Mouse (Mus musculus): ENCODE results near the gene Slc25a22. TPM values are rescaled to one million over a fixed set of nuclear protein-coding genes. Genes with fewer than 3 reads are reported as not detected.

Gene Slc25a22
- 12.9 TPM for polyA plus RNA-seq (2014; fragmentation: Illumina TruSeq; extraction: RNeasy Lipid Tissue Mini Kit (QIAGEN cat#74804); ENCODE audit: insufficient read depth, low read depth, low replicate concordance)

GRCm38 (mm10) chr7:141437178-141438120 lies at the start of gene Slc25a22:
Gene Slc25a22, minus strand, starts transcription at chr7:141437892.

GRCm38 (mm10) chr7:141475011-141475804 lies 37.5 kb upstream of the Slc25a22 start, which contains the start of the genes Polr2l and Tspan4:
Gene Polr2l, minus strand, starts transcription at chr7:141475132.
Gene Tspan4, plus strand, starts transcription at chr7:141475240.

GRCm38 (mm10) chr7:141467230-141468030 lies 29.7 kb upstream of the Slc25a22 start, which contains the start of gene Cd151:
Gene Cd151, plus strand, starts transcription at chr7:141467392.

GRCm38 (mm10) chr7:141460391-141461113 lies 22.9 kb upstream of the Slc25a22 start, which contains the start of gene Cracr2b:
Gene Cracr2b, plus strand, starts transcription at chr7:141461094.

GRCm38 (mm10) chr7:141454967-141455551 lies 17.4 kb upstream of the Slc25a22 start, which contains the start of gene Pnpla2:
Gene Pnpla2, plus strand, starts transcription at chr7:141455198.

GRCm38 (mm10) chr7:141447110-141447991 lies 9.7 kb upstream of the Slc25a22 start, which contains the start of gene Rplp2:
Gene Rplp2, plus strand, starts transcription at chr7:141447370.

GRCm38 (mm10) chr7:141443828-141444237 lies 6.1 kb upstream of the Slc25a22 start, which contains the start of gene Pidd1:
Gene Pidd1, minus strand, starts transcription at chr7:141444025.

GRCm38 (mm10) chr7:141429310-141429709 lies 8.4 kb downstream of the Slc25a22 start, which contains the start of gene Cend1:
Gene Cend1, minus strand, starts transcription at chr7:141429491.

GRCm38 (mm10) chr7:141413809-141414584 lies 23.7 kb downstream of the Slc25a22 start, which contains the start of gene Gatd1:
Gene Gatd1, minus strand, starts transcription at chr7:141414136.

GRCm38 (mm10) chr7:141391625-141392551 lies 45.8 kb downstream of the Slc25a22 start, which contains the start of gene Taldo1:
Gene Taldo1, plus strand, starts transcription at chr7:141392199.

Other genes starting within 250 kb of the Slc25a22 start
- 93.0 TPM for gene Hras, start 243.9 kb downstream of the Slc25a22 start, polyA plus RNA-seq (2014; fragmentation: Illumina TruSeq; extraction: RNeasy Lipid Tissue Mini Kit (QIAGEN cat#74804); ENCODE audit: insufficient read depth, low read depth, low replicate concordance)
- gene Lrrc56, start 243.7 kb downstream of the Slc25a22 start, polyA plus RNA-seq (2014; fragmentation: Illumina TruSeq; extraction: RNeasy Lipid Tissue Mini Kit (QIAGEN cat#74804); ENCODE audit: insufficient read depth, low read depth, low replicate concordance) = 7.3 TPM
- gene Lmntd2, start 223.8 kb downstream of the Slc25a22 start, polyA plus RNA-seq (2014; fragmentation: Illumina TruSeq; extraction: RNeasy Lipid Tissue Mini Kit (QIAGEN cat#74804); ENCODE audit: insufficient read depth, low read depth, low replicate concordance) = 1.0 TPM
- gene Rassf7, start 222.0 kb downstream of the Slc25a22 start, polyA plus RNA-seq (2014; fragmentation: Illumina TruSeq; extraction: RNeasy Lipid Tissue Mini Kit (QIAGEN cat#74804); ENCODE audit: insufficient read depth, low read depth, low replicate concordance) = 55.1 TPM
- gene Phrf1, start 209.1 kb downstream of the Slc25a22 start, polyA plus RNA-seq (2014; fragmentation: Illumina TruSeq; extraction: RNeasy Lipid Tissue Mini Kit (QIAGEN cat#74804); ENCODE audit: insufficient read depth, low read depth, low replicate concordance) = 26.6 TPM
- 21.8 TPM for gene Irf7, start 171.4 kb downstream of the Slc25a22 start, polyA plus RNA-seq (2014; fragmentation: Illumina TruSeq; extraction: RNeasy Lipid Tissue Mini Kit (QIAGEN cat#74804); ENCODE audit: insufficient read depth, low read depth, low replicate concordance)
- gene Cdhr5, start 161.1 kb downstream of the Slc25a22 start, polyA plus RNA-seq (2014; fragmentation: Illumina TruSeq; extraction: RNeasy Lipid Tissue Mini Kit (QIAGEN cat#74804); ENCODE audit: insufficient read depth, low read depth, low replicate concordance) = 0.23 TPM
- gene Sct, start 158.8 kb downstream of the Slc25a22 start, polyA plus RNA-seq (2014; fragmentation: Illumina TruSeq; extraction: RNeasy Lipid Tissue Mini Kit (QIAGEN cat#74804); ENCODE audit: insufficient read depth, low read depth, low replicate concordance) = not detected
- gene Drd4, start 145.9 kb downstream of the Slc25a22 start, polyA plus RNA-seq (2014; fragmentation: Illumina TruSeq; extraction: RNeasy Lipid Tissue Mini Kit (QIAGEN cat#74804); ENCODE audit: insufficient read depth, low read depth, low replicate concordance) = not detected
- gene Deaf1, start 110.2 kb downstream of the Slc25a22 start, polyA plus RNA-seq (2014; fragmentation: Illumina TruSeq; extraction: RNeasy Lipid Tissue Mini Kit (QIAGEN cat#74804); ENCODE audit: insufficient read depth, low read depth, low replicate concordance) = 20.4 TPM
- gene Tmem80, start 110.2 kb downstream of the Slc25a22 start, polyA plus RNA-seq (2014; fragmentation: Illumina TruSeq; extraction: RNeasy Lipid Tissue Mini Kit (QIAGEN cat#74804); ENCODE audit: insufficient read depth, low read depth, low replicate concordance) = 25.4 TPM
- 30.4 TPM for gene Eps8l2, start 99.0 kb downstream of the Slc25a22 start, polyA plus RNA-seq (2014; fragmentation: Illumina TruSeq; extraction: RNeasy Lipid Tissue Mini Kit (QIAGEN cat#74804); ENCODE audit: insufficient read depth, low read depth, low replicate concordance)
- gene Taldo1, start 45.7 kb downstream of the Slc25a22 start, polyA plus RNA-seq (2014; fragmentation: Illumina TruSeq; extraction: RNeasy Lipid Tissue Mini Kit (QIAGEN cat#74804); ENCODE audit: insufficient read depth, low read depth, low replicate concordance) = 203 TPM
- 24.6 TPM for gene Gatd1, start 23.8 kb downstream of the Slc25a22 start, polyA plus RNA-seq (2014; fragmentation: Illumina TruSeq; extraction: RNeasy Lipid Tissue Mini Kit (QIAGEN cat#74804); ENCODE audit: insufficient read depth, low read depth, low replicate concordance)
- 0.50 TPM for gene Cend1, start 8.4 kb downstream of the Slc25a22 start, polyA plus RNA-seq (2014; fragmentation: Illumina TruSeq; extraction: RNeasy Lipid Tissue Mini Kit (QIAGEN cat#74804); ENCODE audit: insufficient read depth, low read depth, low replicate concordance)
- gene Pidd1, start 6.1 kb upstream of the Slc25a22 start, polyA plus RNA-seq (2014; fragmentation: Illumina TruSeq; extraction: RNeasy Lipid Tissue Mini Kit (QIAGEN cat#74804); ENCODE audit: insufficient read depth, low read depth, low replicate concordance) = 0.81 TPM
- 1,656 TPM for gene Rplp2, start 9.5 kb upstream of the Slc25a22 start, polyA plus RNA-seq (2014; fragmentation: Illumina TruSeq; extraction: RNeasy Lipid Tissue Mini Kit (QIAGEN cat#74804); ENCODE audit: insufficient read depth, low read depth, low replicate concordance)
- 109 TPM for gene Pnpla2, start 17.3 kb upstream of the Slc25a22 start, polyA plus RNA-seq (2014; fragmentation: Illumina TruSeq; extraction: RNeasy Lipid Tissue Mini Kit (QIAGEN cat#74804); ENCODE audit: insufficient read depth, low read depth, low replicate concordance)
- gene Cracr2b, start 23.2 kb upstream of the Slc25a22 start, polyA plus RNA-seq (2014; fragmentation: Illumina TruSeq; extraction: RNeasy Lipid Tissue Mini Kit (QIAGEN cat#74804); ENCODE audit: insufficient read depth, low read depth, low replicate concordance) = 126 TPM
- 213 TPM for gene Cd151, start 29.5 kb upstream of the Slc25a22 start, polyA plus RNA-seq (2014; fragmentation: Illumina TruSeq; extraction: RNeasy Lipid Tissue Mini Kit (QIAGEN cat#74804); ENCODE audit: insufficient read depth, low read depth, low replicate concordance)
- gene Polr2l, start 37.2 kb upstream of the Slc25a22 start, polyA plus RNA-seq (2014; fragmentation: Illumina TruSeq; extraction: RNeasy Lipid Tissue Mini Kit (QIAGEN cat#74804); ENCODE audit: insufficient read depth, low read depth, low replicate concordance) = 44.0 TPM
- gene Tspan4, start 37.3 kb upstream of the Slc25a22 start, polyA plus RNA-seq (2014; fragmentation: Illumina TruSeq; extraction: RNeasy Lipid Tissue Mini Kit (QIAGEN cat#74804); ENCODE audit: insufficient read depth, low read depth, low replicate concordance) = 42.4 TPM
- 17.6 TPM for gene Chid1, start 102.0 kb upstream of the Slc25a22 start, polyA plus RNA-seq (2014; fragmentation: Illumina TruSeq; extraction: RNeasy Lipid Tissue Mini Kit (QIAGEN cat#74804); ENCODE audit: insufficient read depth, low read depth, low replicate concordance)
- gene Ap2a2, start 124.3 kb upstream of the Slc25a22 start, polyA plus RNA-seq (2014; fragmentation: Illumina TruSeq; extraction: RNeasy Lipid Tissue Mini Kit (QIAGEN cat#74804); ENCODE audit: insufficient read depth, low read depth, low replicate concordance) = 28.1 TPM
- not detected for gene Muc6, start 217.4 kb upstream of the Slc25a22 start, polyA plus RNA-seq (2014; fragmentation: Illumina TruSeq; extraction: RNeasy Lipid Tissue Mini Kit (QIAGEN cat#74804); ENCODE audit: insufficient read depth, low read depth, low replicate concordance)